Mouse (Mus musculus): ENCODE results near the gene Ubxn11.

Gene Ubxn11

DNA sequence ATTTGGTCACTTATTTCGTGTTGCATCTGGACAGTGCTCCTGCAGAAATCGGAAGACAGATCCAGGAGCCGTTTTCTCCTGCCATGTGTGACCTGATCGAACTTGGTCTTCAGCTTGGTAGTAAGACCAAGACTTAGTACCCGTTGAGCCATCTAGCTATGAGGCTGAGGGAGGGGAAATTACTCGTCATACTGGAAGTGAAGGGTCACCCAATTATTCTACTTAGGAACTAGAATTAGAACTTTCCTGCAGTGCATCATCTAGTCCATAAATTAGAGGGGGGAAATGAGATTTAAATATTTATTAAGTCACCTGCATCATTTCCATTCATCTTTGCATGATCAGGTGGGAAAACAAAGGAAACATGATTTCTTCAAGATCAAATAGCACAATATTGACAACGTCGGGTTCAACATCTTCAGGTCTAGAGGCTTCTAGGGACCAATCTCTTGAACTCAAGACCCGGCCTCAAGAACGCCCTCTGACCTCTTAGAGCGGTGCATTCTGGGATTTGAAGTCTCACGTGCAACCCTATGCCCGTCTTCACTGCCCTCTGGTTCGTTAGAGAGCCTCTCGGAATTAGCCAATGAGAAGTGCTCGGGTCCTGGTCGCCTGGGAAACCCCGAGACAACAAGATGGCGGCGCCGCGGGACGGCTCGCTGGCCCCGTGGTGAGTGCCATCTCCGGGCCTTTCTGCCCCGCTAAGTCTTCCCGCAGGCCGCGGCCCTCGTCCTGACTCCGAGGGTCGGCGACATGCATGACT, at the start of gene Ubxn11:
Ubxn11 (plus strand) TSS at position 592 of the 763 bp plus-strand sequence.
- peak; percentile 99 for DNase-seq

DNA sequence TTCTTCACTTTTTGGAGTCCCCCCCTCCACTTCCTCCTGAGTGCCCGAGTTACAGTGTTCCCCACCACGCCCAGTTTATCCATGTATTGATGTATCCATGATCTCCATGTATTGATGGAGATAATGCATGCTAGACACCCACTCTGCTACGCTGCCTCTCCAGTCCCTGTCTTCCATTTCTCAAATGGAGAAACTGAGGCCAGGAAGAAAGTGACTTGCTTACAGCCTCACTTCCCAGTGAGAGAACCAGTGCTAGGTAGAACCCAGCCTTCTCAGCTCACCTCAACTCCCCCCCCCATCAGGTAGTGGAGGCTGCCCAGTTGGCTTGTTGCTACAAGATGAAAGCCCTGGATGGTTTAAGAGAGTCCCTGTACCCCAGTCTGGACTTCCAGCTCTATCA, 48.8 kb upstream of the Ubxn11 start, which contains the start of gene Zfp683:
Zfp683 (plus strand) TSS at position 301 of the 400 bp plus-strand sequence.
- no peak for DNase-seq

DNA sequence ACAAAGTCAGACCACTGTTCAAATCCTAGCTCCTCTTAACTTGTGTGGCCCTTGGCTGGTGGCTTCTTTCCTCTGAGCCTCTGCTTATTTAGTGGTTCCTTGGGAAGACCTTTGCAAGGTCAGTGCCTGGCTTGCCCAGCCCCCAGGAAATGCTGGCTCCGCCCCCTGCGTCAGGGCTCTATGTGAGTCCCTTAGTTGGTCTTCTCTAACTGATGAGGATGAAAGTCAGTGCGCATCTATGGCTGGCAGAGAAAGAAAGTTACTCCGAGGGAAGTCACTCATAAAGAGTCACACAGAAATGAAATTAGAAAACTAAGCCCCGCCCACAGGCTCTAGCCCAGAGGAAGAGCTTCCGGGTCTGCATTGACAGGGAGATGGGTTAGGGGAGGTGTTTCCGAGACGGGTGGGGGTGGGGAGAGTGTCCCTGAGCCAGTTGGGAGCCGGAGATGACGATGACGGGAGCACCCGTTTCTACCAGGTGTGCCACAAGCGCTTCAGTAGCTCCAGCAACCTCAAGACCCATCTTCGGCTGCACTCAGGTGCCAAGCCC, 44.1 kb upstream of the Ubxn11 start:
- DNase-seq, result no peak

DNA sequence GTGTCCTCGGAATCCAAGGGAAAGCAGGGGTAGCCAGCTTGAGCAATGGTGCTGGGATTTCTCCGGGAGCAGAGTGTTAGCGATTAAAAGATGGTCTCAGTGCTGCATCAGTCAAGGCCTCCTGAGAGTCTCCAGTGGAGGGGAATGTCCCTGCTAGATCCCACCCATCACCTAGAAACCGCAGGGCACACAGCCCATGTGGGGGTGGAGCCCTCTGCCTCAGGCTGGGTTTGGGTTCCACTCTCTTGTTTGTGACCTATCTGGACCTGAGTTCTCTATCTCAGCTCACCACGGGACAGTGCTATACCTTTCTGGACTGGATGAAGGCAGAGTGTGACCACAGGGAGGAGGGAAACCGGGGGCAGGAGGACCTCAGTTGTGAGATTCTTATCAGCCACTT, 43.5 kb upstream of the Ubxn11 start:
- DNase-seq, result no peak

DNA sequence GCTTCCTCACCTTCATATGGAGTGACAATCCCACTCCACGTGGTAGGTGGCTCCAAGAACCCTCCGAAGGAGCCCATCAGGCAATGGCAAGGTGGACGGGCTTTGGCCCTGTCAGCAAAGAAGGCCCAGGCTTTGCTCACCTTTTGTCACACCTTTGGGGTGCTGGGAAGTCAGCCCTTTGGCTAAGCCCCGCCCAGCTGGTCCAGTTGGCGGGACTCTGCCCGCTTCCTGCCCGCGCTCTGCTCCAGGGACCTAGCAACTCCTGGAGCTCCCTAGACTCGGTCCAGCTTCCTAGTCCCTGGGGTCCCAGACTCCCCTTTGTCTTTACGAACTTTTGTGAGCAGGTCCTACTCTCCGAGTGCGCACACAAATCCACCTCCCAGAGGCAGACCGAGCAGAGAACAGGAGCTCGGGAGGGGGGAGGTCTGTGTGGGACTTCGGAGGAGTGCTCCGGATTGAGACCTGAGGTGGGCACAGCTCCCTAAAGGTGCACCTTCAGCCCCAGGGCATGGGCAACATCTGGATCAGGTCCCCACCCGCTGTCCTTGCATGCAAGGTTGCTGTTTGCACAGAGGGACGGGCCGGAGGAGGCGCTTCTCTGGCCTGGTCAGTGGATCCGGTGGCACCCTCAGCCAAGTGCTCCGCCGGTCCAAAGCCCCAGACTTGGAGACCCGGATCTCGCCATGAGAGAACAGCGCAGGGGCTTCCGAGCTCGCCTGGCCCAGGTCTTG, 42.1 kb upstream of the Ubxn11 start, which contains the start of gene Crybg2:
Crybg2 (plus strand) TSS at position 681 of the 731 bp plus-strand sequence.
- no peak for DNase-seq

DNA sequence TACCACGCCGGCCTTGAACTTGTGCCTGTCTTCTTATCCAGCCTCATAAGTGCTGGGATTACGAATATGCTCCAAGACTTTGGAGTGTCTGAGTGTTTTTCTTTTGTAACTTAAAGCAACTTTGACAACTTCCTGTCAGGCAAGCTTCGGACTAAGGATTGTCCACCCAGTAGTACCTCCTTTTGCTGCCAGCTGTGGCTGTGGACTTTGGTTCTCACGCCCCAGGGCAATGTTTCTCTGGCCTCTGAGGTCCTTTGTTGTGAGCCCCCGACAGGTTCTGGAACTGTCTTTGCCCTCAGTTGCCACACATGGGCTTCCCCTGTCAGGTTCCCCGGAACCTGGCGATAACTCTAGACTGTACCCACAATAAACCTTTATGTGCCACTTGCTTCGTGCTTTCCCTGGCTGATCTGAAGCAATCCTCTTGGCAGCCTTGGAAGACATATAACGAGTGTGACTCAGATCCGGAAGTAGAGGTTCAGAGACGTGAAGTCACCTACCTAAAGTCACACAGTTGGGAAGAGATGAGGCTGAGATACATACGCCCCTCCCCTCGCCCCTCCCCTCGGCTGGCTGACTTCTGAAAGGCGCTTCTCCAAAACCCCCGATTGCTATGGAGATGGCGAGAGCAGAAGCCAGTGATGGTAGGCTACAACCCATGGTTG, 41.1 kb upstream of the Ubxn11 start:
- DNase-seq, result no peak

DNA sequence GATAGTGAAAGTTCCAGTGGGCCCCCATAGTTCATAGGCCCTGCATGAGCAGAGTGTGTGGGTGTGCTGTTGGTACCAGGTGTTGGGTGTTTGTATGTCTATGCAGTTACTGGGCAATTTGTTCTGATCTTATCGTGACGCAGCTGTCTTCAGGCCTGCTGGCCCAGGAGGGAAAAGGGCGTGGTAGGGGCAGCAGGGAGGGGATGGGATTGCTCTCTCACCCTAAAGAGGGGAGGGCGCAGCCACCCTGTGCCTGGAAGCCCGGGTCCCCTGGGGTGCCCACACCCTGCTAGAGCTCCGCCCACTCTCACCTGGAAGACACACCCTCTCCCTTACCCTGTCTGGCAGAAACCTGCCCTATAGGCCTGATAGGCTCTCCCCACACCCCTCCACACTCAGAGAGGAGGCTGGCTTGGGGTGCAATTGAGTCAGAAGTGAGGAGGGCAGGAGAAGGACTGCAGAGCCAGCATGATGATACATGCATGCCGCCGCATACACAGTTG, 40.4 kb upstream of the Ubxn11 start:
- no peak for DNase-seq

DNA sequence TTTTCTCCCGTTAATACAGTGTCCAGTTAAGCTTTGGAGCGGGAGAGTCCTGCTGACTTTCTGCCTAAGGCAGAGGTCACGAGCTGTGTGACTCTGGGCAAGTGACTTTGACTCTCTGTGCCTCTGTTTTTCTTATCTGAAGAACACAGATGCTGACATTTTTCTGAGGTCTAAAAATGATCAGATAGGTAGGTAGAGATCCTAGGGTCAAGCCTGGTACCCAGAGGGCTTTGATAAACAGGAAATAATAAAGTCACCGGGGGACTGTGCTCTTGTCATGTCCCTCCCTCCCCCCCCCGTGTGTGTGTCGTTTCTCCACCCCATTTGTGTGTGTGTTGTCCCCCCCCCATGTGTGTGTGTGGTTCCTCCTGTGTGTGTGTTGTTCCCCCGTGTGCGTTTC, 39.8 kb upstream of the Ubxn11 start:
- no peak for DNase-seq

DNA sequence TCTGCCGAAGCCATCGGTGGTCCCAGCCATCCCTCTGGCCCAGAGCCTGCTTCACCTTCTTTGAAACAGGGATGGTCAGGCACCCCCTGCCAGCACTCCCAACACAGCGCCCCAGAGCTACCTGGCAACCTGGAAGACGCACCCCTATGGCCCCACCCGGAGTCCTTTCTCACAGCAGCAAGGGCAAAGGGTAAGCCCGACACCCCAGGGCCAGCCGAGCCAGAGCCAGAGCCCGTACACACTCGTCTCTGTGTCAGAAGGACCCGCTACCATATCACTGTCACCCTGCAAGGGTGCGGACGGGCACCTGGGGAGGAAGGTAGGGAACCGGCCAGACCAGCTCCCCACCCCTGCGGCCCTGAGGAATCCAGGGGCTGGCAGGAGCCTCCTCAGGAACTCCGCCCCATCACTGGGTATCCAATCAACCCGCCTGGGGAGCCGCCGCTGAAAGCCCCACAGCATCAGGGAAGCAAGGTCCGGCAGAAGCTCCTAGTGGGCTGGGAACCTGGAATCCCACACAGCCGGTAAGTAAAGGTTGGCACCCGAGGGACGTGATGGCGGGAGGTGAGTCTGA, 36.9 kb upstream of the Ubxn11 start:
- no peak for DNase-seq

DNA sequence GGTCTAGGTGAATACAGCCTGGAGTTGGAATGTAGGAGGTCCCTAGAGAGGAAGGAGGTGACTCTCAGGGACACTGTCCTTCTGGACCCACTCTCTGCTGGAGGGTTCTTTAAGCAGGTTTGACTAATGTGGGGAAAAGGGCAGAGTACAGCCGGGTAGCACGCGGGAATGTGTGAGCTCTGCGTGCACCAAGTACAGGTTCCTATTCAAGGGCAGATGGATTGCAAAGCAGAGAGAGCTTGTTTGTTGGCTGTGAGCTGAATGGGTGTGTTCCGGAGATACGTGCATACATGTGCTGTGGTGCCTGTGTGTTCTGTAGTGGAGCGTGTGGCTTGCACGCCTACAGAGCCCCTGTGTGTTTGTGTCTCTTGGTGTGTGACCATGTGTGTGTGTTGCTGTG, 35.0 kb upstream of the Ubxn11 start:
- no peak for DNase-seq

DNA sequence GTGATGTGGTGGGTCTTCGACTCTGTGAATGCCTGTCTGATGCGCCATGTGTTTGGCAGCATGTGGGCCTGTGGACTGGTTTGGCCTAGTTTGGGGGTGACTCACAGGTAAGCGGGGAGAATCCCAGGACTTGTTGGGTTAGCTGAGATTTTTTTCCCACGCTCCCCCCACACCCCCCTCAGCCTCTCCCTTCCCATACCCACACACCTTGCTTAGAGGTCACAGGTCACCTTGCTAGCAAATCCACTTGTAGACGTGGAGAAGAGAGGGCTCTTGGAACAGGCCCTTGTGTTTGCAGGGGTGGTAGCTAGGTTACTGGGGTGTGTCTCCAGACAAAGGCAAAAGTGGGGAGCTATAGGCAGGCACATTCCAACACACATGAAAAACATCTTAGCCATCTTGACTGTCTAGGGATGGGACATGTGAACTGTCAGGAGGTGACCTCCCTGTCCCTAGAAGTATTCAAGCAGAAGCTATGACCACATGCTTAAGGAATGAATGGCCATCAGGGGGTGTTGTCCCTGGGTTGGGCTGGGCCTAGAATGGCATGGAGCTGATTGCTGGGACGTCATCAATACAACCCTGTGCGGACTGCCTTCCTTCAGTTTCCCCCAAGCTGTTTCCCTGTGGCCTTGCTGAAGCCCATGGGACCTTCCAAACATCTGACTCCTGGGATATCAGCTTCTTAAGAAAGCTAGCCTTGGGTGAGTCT, 34.4 kb upstream of the Ubxn11 start:
- no peak for DNase-seq

DNA sequence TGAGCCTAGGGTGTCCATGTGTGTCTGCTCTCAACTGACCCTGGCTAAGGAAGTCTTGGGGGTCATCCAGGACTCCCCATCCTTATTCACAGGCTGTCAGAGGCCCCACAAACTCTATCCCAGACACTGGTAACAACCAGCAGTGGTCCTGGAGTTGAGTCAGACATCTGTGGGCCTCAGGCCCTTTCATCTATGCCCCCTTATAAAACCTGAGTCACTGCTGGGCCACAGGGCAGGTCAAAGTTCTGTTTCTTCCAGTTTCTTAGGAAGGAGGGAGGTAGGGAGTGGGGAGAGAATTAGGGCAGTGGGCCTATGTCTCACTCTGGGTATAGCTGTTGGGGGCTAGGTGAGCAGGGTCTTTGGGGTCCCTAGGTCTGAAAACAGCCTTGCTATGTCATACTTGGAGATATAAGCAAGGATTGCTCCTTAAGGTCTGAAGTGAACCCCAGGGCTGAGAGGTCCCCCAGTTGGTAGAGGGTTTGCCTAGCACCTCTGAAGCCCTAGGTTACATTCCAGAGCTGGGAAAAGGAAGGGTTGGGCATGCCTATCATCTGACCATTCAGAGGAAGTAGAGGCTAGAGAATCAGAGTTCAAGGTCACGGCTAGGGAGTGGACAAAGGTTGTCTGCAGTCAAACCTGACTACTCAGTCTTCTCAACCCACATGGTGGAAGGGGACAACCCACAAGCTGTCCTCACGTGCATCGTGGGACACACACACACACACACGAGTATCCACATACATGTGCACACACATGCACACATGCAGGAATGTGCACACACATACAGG, 33.4 kb upstream of the Ubxn11 start:
- no peak for DNase-seq

DNA sequence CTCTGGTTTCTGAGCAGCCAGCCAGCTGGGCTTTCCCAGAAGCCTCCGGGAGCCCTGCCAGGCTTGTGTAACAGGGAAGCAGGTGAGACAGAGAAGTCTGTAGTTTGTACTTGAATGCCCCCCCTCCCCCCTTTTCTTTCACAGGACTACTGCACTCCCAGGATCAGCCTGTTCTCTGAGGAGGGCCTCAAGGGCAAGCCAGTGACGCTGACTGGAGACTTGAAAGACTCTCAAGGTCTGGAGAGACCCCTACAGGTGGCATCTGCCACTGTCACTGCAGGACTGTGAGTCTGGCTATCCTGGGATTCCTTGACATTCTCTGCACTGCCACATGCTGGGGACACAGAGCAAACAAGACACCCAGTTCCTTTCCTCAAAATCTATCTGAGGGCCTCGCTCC, 23.7 kb upstream of the Ubxn11 start:
- DNase-seq, result no peak

DNA sequence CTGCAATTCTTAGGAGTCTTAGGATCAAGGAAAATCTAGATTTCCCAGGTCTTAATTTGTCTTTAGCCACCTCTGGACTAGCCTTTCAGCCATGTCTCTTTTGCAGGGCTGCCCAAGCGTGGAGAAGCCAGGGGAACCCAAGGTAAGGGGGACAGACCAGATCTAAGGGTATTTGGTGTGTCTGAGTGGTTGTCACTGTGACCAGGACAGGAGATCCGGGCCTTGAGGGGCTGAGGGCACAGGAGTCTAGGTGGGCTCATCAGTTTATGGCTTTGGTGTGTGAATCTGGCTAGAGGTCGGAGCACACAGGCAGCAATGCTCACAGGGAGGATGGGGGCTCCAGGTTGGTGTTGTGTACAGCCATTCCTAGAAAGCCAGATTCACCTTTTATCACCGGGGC, 21.7 kb upstream of the Ubxn11 start:
- DNase-seq, result no peak

DNA sequence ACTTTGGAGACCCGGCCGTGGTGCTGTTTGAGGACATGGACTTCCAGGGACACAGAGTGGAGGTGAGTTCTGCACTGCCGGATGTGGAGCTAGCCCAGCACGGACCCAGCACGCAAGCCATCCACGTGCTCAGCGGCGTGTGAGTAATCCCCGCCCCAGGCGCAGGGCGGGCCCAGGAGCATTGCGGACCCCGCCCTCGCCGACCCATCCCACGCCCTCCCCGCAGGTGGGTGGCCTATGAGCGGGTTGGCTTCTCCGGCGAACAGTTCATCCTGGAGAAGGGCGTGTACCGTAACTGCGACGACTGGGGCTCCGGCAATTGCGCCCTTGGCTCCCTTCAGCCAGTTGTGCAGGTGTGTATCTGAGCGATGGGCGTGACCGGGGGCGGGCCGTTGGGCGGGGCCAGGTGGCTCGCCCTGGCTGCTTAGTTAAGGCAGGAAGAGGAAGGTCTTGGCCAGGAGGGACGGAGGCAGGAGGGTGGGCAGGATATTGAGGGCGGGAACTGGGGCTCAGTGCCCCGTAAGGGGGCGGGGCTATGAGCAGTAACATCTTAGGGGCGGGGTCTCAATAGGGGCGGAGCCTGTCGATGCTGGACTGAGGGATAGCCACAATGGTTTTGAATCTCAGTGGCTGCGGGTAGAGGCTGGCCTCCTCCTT, 20.5 kb upstream of the Ubxn11 start:
- DNase-seq, result peak; percentile 97

DNA sequence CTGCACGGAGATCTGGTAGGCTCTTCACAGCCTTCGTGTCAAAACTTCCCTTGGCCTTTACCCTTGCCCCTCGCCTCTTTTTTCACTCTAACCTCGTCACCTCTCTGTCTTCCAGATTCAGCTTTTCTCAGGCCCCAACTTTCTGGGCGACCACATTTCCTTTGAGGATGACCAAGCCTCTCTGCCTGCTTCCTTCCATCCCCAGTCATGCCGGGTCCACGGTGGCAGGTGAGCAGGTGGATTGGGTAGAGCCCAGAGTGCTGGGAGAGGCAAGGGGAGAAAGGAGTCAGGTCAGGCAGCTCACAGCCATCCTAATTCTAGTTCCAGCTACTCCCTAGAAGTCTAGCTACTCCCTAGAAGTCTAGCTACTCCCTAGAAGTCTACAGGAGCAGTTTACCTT, 19.9 kb upstream of the Ubxn11 start:
- no peak for DNase-seq

DNA sequence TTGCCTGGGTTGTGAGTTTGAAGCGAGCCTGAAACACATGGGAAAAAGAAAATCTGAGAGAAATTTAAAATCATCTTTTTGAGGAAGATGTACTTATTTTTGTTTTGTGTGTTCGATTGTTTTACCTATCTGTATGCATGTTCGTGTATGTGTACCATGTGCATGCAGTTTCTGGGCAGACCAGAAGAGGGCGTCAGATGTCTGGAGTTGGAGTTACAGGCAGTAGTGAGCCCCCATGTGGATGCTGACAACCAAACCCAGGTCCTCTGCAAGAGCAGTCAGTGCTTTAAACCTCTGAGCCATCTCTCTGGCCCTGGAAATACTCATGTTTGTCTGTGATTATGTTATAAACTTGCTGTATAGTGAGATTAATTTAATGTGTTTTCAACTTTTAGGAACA, 17.4 kb upstream of the Ubxn11 start:
- DNase-seq, result no peak

DNA sequence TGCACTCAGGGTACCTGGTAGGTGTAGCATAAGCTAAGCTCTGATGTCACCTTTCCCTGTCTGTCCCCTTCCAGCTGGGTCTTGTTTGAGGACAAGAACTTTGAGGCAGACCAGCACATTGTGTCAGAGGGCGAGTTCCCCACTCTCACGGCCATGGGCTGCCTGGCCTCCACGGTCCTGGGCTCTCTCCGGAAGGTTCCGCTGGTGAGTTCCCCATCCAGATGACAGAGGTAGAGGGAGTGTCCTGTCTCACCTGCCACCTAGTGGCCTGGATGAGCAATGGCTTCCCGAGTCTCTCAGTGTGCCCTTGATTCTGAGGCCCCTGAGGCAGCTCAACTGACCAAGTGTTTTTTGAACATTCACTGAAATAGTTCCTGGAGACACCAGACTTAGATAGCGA, 15.0 kb upstream of the Ubxn11 start:
- no peak for DNase-seq

DNA sequence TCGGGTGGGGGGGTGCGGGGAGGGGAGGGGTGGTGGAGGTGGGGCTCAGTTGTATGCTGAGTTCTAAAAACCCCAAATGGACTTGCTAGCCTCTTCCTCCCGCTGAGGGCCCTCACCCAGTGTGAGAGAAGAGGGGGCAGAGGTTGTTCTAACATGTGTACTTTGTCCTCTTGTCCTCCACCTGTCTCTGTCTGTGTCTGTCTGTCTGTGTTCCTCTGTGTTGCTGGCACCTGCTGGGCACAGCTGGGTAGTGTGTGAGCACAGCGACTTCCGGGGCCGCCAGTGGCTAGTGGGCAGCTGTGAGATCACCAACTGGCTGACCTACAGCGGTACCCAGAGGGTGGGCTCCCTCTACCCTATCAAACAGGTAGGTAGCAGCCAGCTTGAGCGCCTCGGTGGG, 13.3 kb upstream of the Ubxn11 start:
- DNase-seq, result no peak

DNA sequence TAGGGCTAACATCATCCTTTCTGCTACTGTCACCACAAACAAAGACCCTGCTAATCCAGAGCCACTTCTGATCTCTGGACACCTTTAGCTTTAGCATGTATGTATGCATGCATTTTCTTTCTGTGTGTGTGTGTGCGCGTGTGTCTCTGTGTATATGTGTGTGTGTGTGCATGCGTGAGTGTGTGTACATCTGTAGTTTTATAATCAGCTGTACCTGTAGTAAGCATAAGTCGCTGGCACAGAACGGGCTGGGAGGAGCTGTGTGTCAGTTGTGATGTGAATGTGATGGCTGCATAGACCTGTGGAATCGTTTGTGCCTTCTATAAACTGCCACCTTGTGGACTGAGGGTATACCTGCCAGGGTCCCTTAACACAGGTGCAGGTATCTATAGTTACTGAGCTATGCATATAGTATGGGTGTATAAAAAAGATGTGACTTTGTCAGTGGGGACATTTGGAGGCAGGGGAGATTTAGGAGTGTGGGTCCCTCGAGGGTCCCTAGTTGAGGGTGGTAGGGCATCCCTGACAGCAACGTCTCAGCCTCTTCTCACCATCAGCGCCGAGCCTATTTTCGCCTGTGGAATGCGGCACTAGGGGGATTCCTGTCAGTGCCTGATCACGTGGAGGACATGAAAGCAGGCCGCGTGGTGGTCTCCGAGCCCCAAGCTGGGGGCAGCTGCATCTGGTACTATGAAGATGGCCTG, 11.7 kb upstream of the Ubxn11 start:
- no peak for DNase-seq

Data from heart, adult 11 months (tissue).